Mouse (Mus musculus) telencephalon, adult 2 months (tissue): ENCODE data around the gene Degs1.

Experiments
- DNase-seq: peaks from one replicate; pipeline ENCODE4 v3.0.0-alpha.2; 2011; ENCODE audit warnings: low read depth, low spot score

Degs1 gene

GRCm38 (mm10) chr1:182226261-182226660, 56.3 kb downstream of the Degs1 start:
- DNase-seq, result no peak
